Mouse (Mus musculus) CD4-positive, CD25-positive, alpha-beta regulatory T cell, adult 2 months (primary cell): ENCODE measurements around the gene Gm17267.
"Not testable (repeated sequence)": the region's sequence is repeated elsewhere in the genome, so short reads cannot be mapped to it uniquely, and the experiment has no call there.

Source experiments
- DNase-seq: peaks from one replicate; pipeline ENCODE4 v3.0.0-alpha.2; 2012; ENCODE audit warnings: low read depth, low spot score

Gm17267 gene

DNA sequence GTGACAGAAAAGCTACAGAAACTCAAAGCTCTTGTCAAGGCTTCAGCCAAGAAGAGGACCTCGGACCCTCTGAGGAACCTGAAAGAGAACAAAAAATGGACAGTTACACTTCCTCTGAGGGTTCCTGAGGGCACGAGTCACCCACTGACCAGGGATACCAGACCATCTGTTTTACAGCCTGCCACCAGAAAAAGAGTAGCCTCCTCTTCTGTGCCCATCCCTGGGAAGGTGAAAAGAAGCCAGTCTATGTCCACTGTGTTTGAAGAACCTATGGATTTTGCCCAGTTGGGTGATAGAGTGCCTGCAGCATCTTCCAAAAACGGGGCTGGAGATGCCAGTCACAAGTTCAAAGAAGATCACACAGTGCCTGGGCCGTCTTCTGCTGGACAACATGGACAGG is at the start of gene Gm17267:
Gm17267 (plus strand) TSS at position 301 of the 400 bp plus-strand sequence.
- DNase-seq: not testable (repeated sequence)
